Mouse (Mus musculus) megakaryocyte, embryonic 14.5 days (primary cell): ENCODE measurements around the gene Fcgr3. TPM values are rescaled to one million over a fixed set of nuclear protein-coding genes. Genes with fewer than 3 reads are reported as not detected.
A peak's percentile ranks its signal among the peaks of the same experiment; 100 is the strongest.
"Not testable (repeated sequence)": the region's sequence is repeated elsewhere in the genome, so short reads cannot be mapped to it uniquely, and the experiment has no call there.

ENCODE experiments used
- H3K27me3 ChIP-seq: replicated peaks from 2 replicates; pipeline ENCODE3; 2012; ENCODE audit warnings: inconsistent platforms
- H3K36me3 ChIP-seq: replicated peaks from 2 replicates; pipeline ENCODE3; 2012; ENCODE audit warnings: low read length, inconsistent platforms, mixed read lengths
- H3K4me1 ChIP-seq: 2 replicates; pipeline ENCODE4 v1.6.1; 2012; ENCODE audit warnings: inconsistent platforms
- H3K4me3 ChIP-seq: replicated peaks from 2 replicates; pipeline ENCODE3; 2012; ENCODE audit warnings: moderate library complexity, mild to moderate bottlenecking, inconsistent platforms
- H3K9me3 ChIP-seq: 2 replicates; pipeline ENCODE4 v1.6.1; 2012; ENCODE audit warnings: inconsistent platforms
- FLI1 ChIP-seq: IDR thresholded peaks from 2 replicates; pipeline ENCODE4 v1.6.1; 2012; ENCODE audit warnings: low read length, inconsistent platforms, mixed read lengths
- GATA1 ChIP-seq: IDR thresholded peaks from 3 replicates; pipeline ENCODE4 v1.6.1; 2012; ENCODE audit warnings: mixed read lengths, low read length, inconsistent platforms, borderline replicate concordance
- polyA plus RNA-seq: library from polyadenylated mRNA; stranded (reverse); fragments of >175 nt; gene quantifications from 2 replicates; pipeline ENCODE4 v1.2.3, GENCODE M21; 2012; ENCODE audit warnings: low replicate concordance; ENCODE audit not compliant: insufficient read depth

Gene Fcgr3
- polyA plus RNA-seq, 1 experiment = 9.2 TPM

GRCm38 (mm10) chr1:171102547-171103177 lies 37.9 kb upstream of the Fcgr3 start:
- Histone ChIP-seq H3K36me3 (no peaks in the 10 kb centered on the region), H3K9me3 (peaks cover 8% of the 10 kb centered on the region; the same call in 1 of the 2 replicates)
- TF ChIP-seq GATA1 = no peak
- TF ChIP-seq FLI1 = no peak

GRCm38 (mm10) chr1:171101733-171102546 lies 37.2 kb upstream of the Fcgr3 start:
- H3K36me3 ChIP-seq = no peaks in the 10 kb centered on the region
- H3K4me3 ChIP-seq = peak overlapping the region; percentile 94
- TF ChIP-seq GATA1 (no peak), FLI1 (no peak)

More at GRCm38 (mm10) chr1:171102547-171103177, 37.9 kb upstream of the Fcgr3 start:
- peaks cover 16% of the 10 kb centered on the region for H3K4me1 ChIP-seq
- H3K27me3 ChIP-seq = peaks cover 3% of the 10 kb centered on the region
- H3K4me3 ChIP-seq = peak overlapping the region; percentile 94

GRCm38 (mm10) chr1:171101033-171101432 lies 36.3 kb upstream of the Fcgr3 start:
- Histone ChIP-seq H3K27me3 (peaks cover 10% of the 10 kb centered on the region), H3K4me1 (peaks cover 18% of the 10 kb centered on the region), H3K36me3 (no peaks in the 10 kb centered on the region), H3K4me3 (no peak overlapping the region), H3K9me3 (peaks cover 9% of the 10 kb centered on the region; the same call in 1 of the 2 replicates)
- no peak for TF ChIP-seq FLI1
- TF ChIP-seq GATA1 = no peak

More at GRCm38 (mm10) chr1:171101733-171102546, 37.2 kb upstream of the Fcgr3 start:
- H3K4me1 ChIP-seq = peaks cover 18% of the 10 kb centered on the region
- peaks cover 8% of the 10 kb centered on the region; the same call in 1 of the 2 replicates for H3K9me3 ChIP-seq
- H3K27me3 ChIP-seq = peaks cover 7% of the 10 kb centered on the region

GRCm38 (mm10) chr1:171097612-171098011 lies 32.9 kb upstream of the Fcgr3 start:
- Histone ChIP-seq H3K4me1 (peaks cover 12% of the 10 kb centered on the region), H3K4me3 (no peak overlapping the region)
- TF ChIP-seq GATA1 (no peak), FLI1 (no peak)

GRCm38 (mm10) chr1:171097136-171097535 lies 32.4 kb upstream of the Fcgr3 start:
- peaks cover 10% of the 10 kb centered on the region for H3K4me1 ChIP-seq
- no peak for TF ChIP-seq GATA1
- no peak for TF ChIP-seq FLI1
- no peaks in the 10 kb centered on the region for H3K36me3 ChIP-seq
- H3K9me3 ChIP-seq = peaks cover 18% of the 10 kb centered on the region
- H3K4me3 ChIP-seq = no peak overlapping the region
- peaks cover 19% of the 10 kb centered on the region for H3K27me3 ChIP-seq

More at GRCm38 (mm10) chr1:171097612-171098011, 32.9 kb upstream of the Fcgr3 start:
- Histone ChIP-seq H3K9me3 (peaks cover 18% of the 10 kb centered on the region), H3K36me3 (no peaks in the 10 kb centered on the region), H3K27me3 (peaks cover 19% of the 10 kb centered on the region)

GRCm38 (mm10) chr1:171096110-171096964 lies 31.6 kb upstream of the Fcgr3 start:
- no peaks in the 10 kb centered on the region for H3K36me3 ChIP-seq
- peaks cover 16% of the 10 kb centered on the region for H3K27me3 ChIP-seq
- no peak overlapping the region for H3K4me3 ChIP-seq
- TF ChIP-seq GATA1 = no peak
- TF ChIP-seq FLI1 = no peak
- peaks cover 4% of the 10 kb centered on the region for H3K4me1 ChIP-seq
- H3K9me3 ChIP-seq = peaks cover 21% of the 10 kb centered on the region

GRCm38 (mm10) chr1:171094424-171094823 lies 29.7 kb upstream of the Fcgr3 start:
- Histone ChIP-seq H3K36me3 (no peaks in the 10 kb centered on the region), H3K4me3 (no peak overlapping the region), H3K9me3 (peaks cover 24% of the 10 kb centered on the region), H3K27me3 (peaks cover 20% of the 10 kb centered on the region), H3K4me1 (peaks cover 4% of the 10 kb centered on the region)
- TF ChIP-seq FLI1 (no peak), GATA1 (no peak)

GRCm38 (mm10) chr1:171090761-171091160 lies 26.0 kb upstream of the Fcgr3 start:
- H3K36me3 ChIP-seq = no peaks in the 10 kb centered on the region
- TF ChIP-seq FLI1 (no peak), GATA1 (no peak)
- no peak overlapping the region for H3K4me3 ChIP-seq
- H3K9me3 ChIP-seq = peaks cover 16% of the 10 kb centered on the region
- peaks cover 20% of the 10 kb centered on the region for H3K27me3 ChIP-seq
- no peaks in the 10 kb centered on the region for H3K4me1 ChIP-seq

- H3K27me3 ChIP-seq = peaks cover 17% of the 10 kb centered on the region
- TF ChIP-seq GATA1 = no peak
- no peak for TF ChIP-seq FLI1
- no peaks in the 10 kb centered on the region for H3K4me1 ChIP-seq
- H3K9me3 ChIP-seq = peaks cover 9% of the 10 kb centered on the region
- no peak overlapping the region for H3K4me3 ChIP-seq
- H3K36me3 ChIP-seq = no peaks in the 10 kb centered on the region
These were observed 25.2 kb upstream of the Fcgr3 start for GRCm38 (mm10) chr1:171089891-171090290.

- not testable (repeated sequence) for H3K36me3 ChIP-seq, H3K4me3 ChIP-seq, H3K4me1 ChIP-seq, H3K9me3 ChIP-seq
- H3K27me3 ChIP-seq = peaks cover 15% of the 10 kb centered on the region
These were observed 23.6 kb upstream of the Fcgr3 start for GRCm38 (mm10) chr1:171088237-171088869.
